Comparison of ENCODE assay signal across 21 mouse cellular contexts in genomic region chr16:29559667-29560066, GRCm38 (mm10). TPM values are rescaled to one million over a fixed set of nuclear protein-coding genes. Genes with fewer than 3 reads are reported as not detected.
"Had no signal": no experiment of that assay in that cellular context is flagged by ENCODE, and none has a peak within 500 bp of the region (broad histone marks: within the 10 kb centered on the region; RNA-seq: fewer than 3 reads in every experiment).

No protein-coding gene starts in this region.

- H3K4me1 ChIP-seq: midbrain, embryonic 13.5 days had no signal

- H3K27ac ChIP-seq: liver, embryonic 14.5 days; macrophage; midbrain, embryonic 13.5 days; midbrain, embryonic 15.5 days; neural tube, embryonic 13.5 days; neural tube, embryonic 15.5 days had no signal

- H3K9me3 ChIP-seq: megakaryocyte, embryonic 14.5 days; midbrain, embryonic 13.5 days; midbrain, embryonic 15.5 days; neural tube, embryonic 13.5 days; neural tube, embryonic 15.5 days had no signal

- DNase-seq: lung, adult 18-20 months; lung, postnatal 10 days; lung, postnatal 36 days; right cerebral cortex, adult 18-20 months; right cerebral cortex, postnatal 25 days; right cerebral cortex, postnatal 4 days; spleen, adult 18-20 months; thymus, adult 18-20 months; thymus, postnatal 14 days; thymus, postnatal 36 days had no signal

- H3K9ac ChIP-seq: liver, embryonic 14.5 days; lung, embryonic 14.5 days; midbrain, embryonic 13.5 days; midbrain, embryonic 15.5 days; neural tube, embryonic 13.5 days; neural tube, embryonic 15.5 days had no signal

- H3K36me3 ChIP-seq: midbrain, embryonic 13.5 days; midbrain, embryonic 15.5 days; neural tube, embryonic 13.5 days; neural tube, embryonic 15.5 days had no signal

- H3K4me3 ChIP-seq: megakaryocyte, embryonic 14.5 days; midbrain, embryonic 13.5 days; midbrain, embryonic 15.5 days; neural tube, embryonic 13.5 days; neural tube, embryonic 15.5 days had no signal

RNA-seq across cellular contexts. Expression of gene Atp13a4, which starts 15.0 kb away (rescaled TPM):
- total RNA-seq: megakaryocyte progenitor cell, adult 5-6 weeks had no signal
- polyA plus RNA-seq: liver, embryonic 14.5 days; liver, embryonic 16.5 days; small intestine, adult 2 months had no signal
